8 mouse cellular contexts compared by ENCODE assay signal in the genomic region with DNA sequence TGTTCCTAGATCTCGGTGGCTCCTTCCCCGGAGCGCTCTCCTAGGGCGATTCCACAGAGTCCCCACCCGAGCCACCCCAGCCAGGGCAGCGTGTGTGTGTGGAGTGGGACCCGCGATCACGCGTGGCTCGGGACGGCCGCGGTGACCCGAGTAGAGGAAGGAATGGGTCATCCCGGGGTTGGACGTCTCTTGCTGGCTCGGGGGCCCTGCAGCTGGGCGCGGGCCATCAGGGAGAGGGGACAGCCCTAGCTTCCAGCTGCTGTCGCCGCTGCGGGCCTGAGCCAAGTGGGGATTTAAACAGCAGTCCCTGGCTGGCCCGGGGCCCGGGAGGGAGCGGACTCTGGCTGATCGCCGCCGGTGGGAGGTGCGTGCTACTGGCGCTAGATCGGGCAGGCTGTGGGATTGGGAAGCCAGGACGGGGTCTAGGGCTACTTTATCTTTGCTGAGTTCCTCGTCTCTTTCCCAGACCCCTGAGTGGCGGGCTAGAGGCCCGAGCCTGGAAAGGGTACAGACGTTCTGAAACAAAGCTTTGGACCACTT. TPM values are rescaled to one million over a fixed set of nuclear protein-coding genes. Genes with fewer than 3 reads are reported as not detected.
A peak's percentile ranks its signal among the peaks of the same experiment; 100 is the strongest.
DNase-seq lines count a peak whose midpoint lies in the region; ATAC-seq lines count a peak whose summit lies in the region.

No protein-coding gene starts in this region.

- WGBS in hindbrain, embryonic 12.5 days, result under 1% methylated on average over 37 of the region's 37 CpGs

- peak; percentile 85 for ATAC-seq in hindbrain, embryonic 12.5 days (ENCODE audit: low FRiP score)

- H3K4me3 ChIP-seq in hindbrain, embryonic 12.5 days, result peak overlapping the region; percentile 95

- H3K27me3 ChIP-seq in hindbrain, embryonic 12.5 days, result no peaks in the 10 kb centered on the region

- peak overlapping the region; percentile 98 for H3K27ac ChIP-seq in hindbrain, embryonic 12.5 days

- no peaks in the 10 kb centered on the region for H3K9me3 ChIP-seq in hindbrain, embryonic 12.5 days (replicated peaks)

- H3K4me1 ChIP-seq in hindbrain, embryonic 12.5 days, result peaks cover 39% of the 10 kb centered on the region

- peaks cover 15% of the 10 kb centered on the region for H3K36me3 ChIP-seq in hindbrain, embryonic 12.5 days

- H3K9ac ChIP-seq in hindbrain, embryonic 12.5 days, result peak overlapping the region; percentile 97

- DNase-seq in Muller cell, postnatal 12 days (ENCODE audit: inconsistent ontology term), result peak; percentile 93
- DNase-seq in cerebellum, adult 9-11 months, result peak; percentile 86
- DNase-seq in frontal cortex, postnatal 10 days (ENCODE audit: low spot score in 2 of 2), result peak; percentile 77 to 85
- peak; percentile 88 to 91 for DNase-seq in layer of hippocampus, postnatal 14 days (ENCODE audit: low spot score in 2 of 2)
- peak; percentile 96 for DNase-seq in lung, postnatal 10 days
- DNase-seq in retina, embryonic 14.5 days (ENCODE audit: low spot score), result peak; percentile 80
- DNase-seq in thymus, postnatal 4 days, result peak; percentile 77

- peak overlapping the region; percentile 65 for H3K4me2 ChIP-seq in hindbrain, embryonic 12.5 days (replicated peaks)

RNA-seq across cellular contexts. Expression of a gene that starts 0.8 kb away (rescaled TPM):
- polyA plus RNA-seq in hindbrain, embryonic 12.5 days (2016; fragmentation: Nextera tagmentation; extraction: Ambion mirVana), result 40.7 and 46.7 TPM in 2 replicates
- total RNA-seq in layer of hippocampus, postnatal 14 days (2021), result 10 to 100 TPM; 31.5 to 32.4 TPM

Comparison
In these comparisons a context has a peak if more than half of its experiments do, and no peak if none do; other contexts are left out.
1. Peak in every context shown above with its lines: DNase-seq, ATAC-seq, H3K4me3 ChIP-seq and H3K27ac ChIP-seq.